Mouse (Mus musculus) neural tube, embryonic 14.5 days (tissue): ENCODE data around the gene Tescl. TPM values are rescaled to one million over a fixed set of nuclear protein-coding genes. Genes with fewer than 3 reads are reported as not detected.

ENCODE experiments used
- ATAC-seq: fragments of 200-750 bp; cut with Nextera tagmentation; 2 replicates; pipeline ENCODE4 v1.8.0; 2017; ENCODE audit warnings: low read depth, mild to moderate bottlenecking, moderate TSS enrichment, moderate library complexity
- H3K27ac ChIP-seq: fragments of 300-500 bp; sonication (generic); 2 replicates; pipeline ENCODE4 v1.5.1; 2014; ENCODE audit warnings: low read depth, mild to moderate bottlenecking, control low read depth, low read length, moderate library complexity, mixed read lengths
- H3K27me3 ChIP-seq: fragments of 300-500 bp; sonication (generic); 2 replicates; pipeline ENCODE4 v1.6.1; 2014; ENCODE audit warnings: low read length; ENCODE audit not compliant: control insufficient read depth, insufficient read depth
- H3K36me3 ChIP-seq: fragments of 300-500 bp; sonication (generic); 2 replicates; pipeline ENCODE4 v1.6.1; 2014; ENCODE audit warnings: low read length, mixed read lengths; ENCODE audit not compliant: control insufficient read depth, insufficient read depth
- H3K4me1 ChIP-seq: fragments of 300-500 bp; sonication (generic); 2 replicates; pipeline ENCODE4 v1.6.1; 2014; ENCODE audit warnings: low read length; ENCODE audit not compliant: control insufficient read depth, insufficient read depth
- H3K4me2 ChIP-seq: fragments of 300-500 bp; sonication (generic); 2 replicates; pipeline ENCODE4 v1.6.1; 2014; ENCODE audit warnings: mild to moderate bottlenecking, low read depth, low read length, control low read depth
- H3K4me3 ChIP-seq: fragments of 300-500 bp; sonication (generic); 2 replicates; pipeline ENCODE4 v1.5.1; 2014; ENCODE audit warnings: low read depth, low read length, control low read depth, mixed read lengths
- H3K9ac ChIP-seq: fragments of 300-500 bp; sonication (generic); replicated peaks from 2 replicates; pipeline ENCODE4 v1.6.1; 2014; ENCODE audit warnings: low read depth, mild to moderate bottlenecking, control low read depth, low read length, mixed read lengths
- H3K9me3 ChIP-seq: fragments of 300-500 bp; sonication (generic); 2 replicates; pipeline ENCODE4 v1.6.1; 2016; ENCODE audit warnings: low read length; ENCODE audit not compliant: control insufficient read depth
- WGBS: fragments of 180-500 bp; shearing (Covaris S2); extraction: QIAGEN DNeasy Blood & Tissue Kit; methylation state at CpG from one replicate; pipeline ENCODE4 v1.1.7; 2014; 5-methylcytosine and 5-hydroxymethylcytosine counted together
- microRNA-seq: library from miRNA; unstranded; fragments of <30 nt; microRNA quantifications from one replicate; pipeline ENCODE4, GENCODE M21; 2016
- polyA plus RNA-seq: library from polyadenylated mRNA; unstranded; fragments of >200 nt; fragmentation: Nextera tagmentation; extraction: Ambion mirVana; gene quantifications from 2 replicates; pipeline ENCODE4 v1.2.1, GENCODE M21; 2014

Gene Tescl
- polyA plus RNA-seq, 1 experiment from 2014 or later = 0.99 TPM

DNA sequence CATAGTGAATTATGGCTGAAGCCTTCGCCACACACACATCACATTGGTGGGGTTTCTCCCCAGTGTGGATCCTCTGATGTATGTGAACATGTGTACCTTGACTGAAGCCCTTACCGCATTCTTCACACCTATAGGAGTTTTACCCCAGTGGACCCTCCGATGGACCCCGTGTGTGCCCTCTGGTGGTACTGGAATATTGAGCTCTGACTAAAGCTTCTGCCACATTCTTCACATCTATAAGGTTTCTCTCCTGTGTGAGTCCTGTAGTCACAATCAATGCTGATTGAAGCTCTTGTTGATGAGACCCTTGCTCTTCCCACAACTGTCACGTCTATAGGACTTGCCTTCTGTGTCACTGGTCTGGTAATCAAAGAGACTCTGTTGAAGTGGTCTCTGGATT is 46.1 kb downstream of the Tescl start:
- H3K27me3 ChIP-seq = no peaks in the 10 kb centered on the region
- peaks cover 33% of the 10 kb centered on the region for H3K36me3 ChIP-seq
- H3K4me1 ChIP-seq = no peaks in the 10 kb centered on the region
- H3K4me3 ChIP-seq = no peak overlapping the region
- WGBS = 89% methylated on average over 5 of the region's 5 CpGs
- H3K9me3 ChIP-seq = no peaks in the 10 kb centered on the region
- ATAC-seq = no peak
- H3K27ac ChIP-seq = no peak overlapping the region
- no peak overlapping the region for H3K9ac ChIP-seq
- H3K4me2 ChIP-seq = no peak overlapping the region

DNA sequence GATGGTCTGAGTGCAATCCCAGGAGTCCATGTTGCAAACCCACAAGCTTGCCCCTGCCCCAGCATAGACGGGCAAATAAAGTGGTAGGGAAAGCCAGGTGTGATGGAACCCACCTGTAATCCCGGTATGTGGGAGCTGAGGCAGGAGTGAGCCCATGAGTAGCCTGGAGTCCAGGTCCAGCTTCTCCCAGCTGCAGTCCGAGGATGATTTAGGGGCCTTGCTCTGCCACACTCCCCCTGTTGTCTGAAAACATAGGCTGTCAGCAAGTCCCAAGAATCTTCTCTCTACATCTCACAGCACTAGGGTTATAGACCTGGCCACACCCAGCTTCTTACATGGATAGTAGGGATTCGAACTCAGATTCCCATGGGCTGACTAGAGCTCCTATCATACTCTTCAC is 46.8 kb downstream of the Tescl start:
- no peak overlapping the region for H3K9ac ChIP-seq
- no peaks in the 10 kb centered on the region for H3K27me3 ChIP-seq
- no peak overlapping the region for H3K4me3 ChIP-seq
- 80% methylated on average over 4 of the region's 4 CpGs for WGBS
- no peak overlapping the region for H3K4me2 ChIP-seq
- peaks cover 26% of the 10 kb centered on the region for H3K36me3 ChIP-seq
- no peaks in the 10 kb centered on the region for H3K4me1 ChIP-seq
- ATAC-seq = no peak
- H3K27ac ChIP-seq = no peak overlapping the region
- no peaks in the 10 kb centered on the region for H3K9me3 ChIP-seq

- Histone ChIP-seq H3K4me2 (no peak overlapping the region), H3K9me3 (no peaks in the 10 kb centered on the region), H3K27ac (no peak overlapping the region), H3K27me3 (no peaks in the 10 kb centered on the region), H3K4me3 (no peak overlapping the region), H3K36me3 (peaks cover 17% of the 10 kb centered on the region), H3K4me1 (no peaks in the 10 kb centered on the region), H3K9ac (no peak overlapping the region)
- 54% methylated on average over 4 of the region's 4 CpGs for WGBS
- no peak for ATAC-seq
Measured at GRCm38 (mm10) chr7:24286090-24286489, 47.6 kb downstream of the Tescl start.

Small RNAs within 50 kb of the gene (microRNA-seq; reads per million reads assigned to microRNA genes)
- not detected for gene Gm27592

Other genes starting within 250 kb of the Tescl start
- gene Zfp112, start 221.6 kb downstream of the Tescl start, polyA plus RNA-seq = 11.2 and 11.7 TPM in 2 replicates
- gene Zfp235, start 199.8 kb downstream of the Tescl start, polyA plus RNA-seq = 27.8 and 32.4 TPM in 2 replicates
- gene Zfp114, start 158.9 kb downstream of the Tescl start, polyA plus RNA-seq = 3.8 and 4.0 TPM in 2 replicates
- gene Zfp111, start 122.5 kb downstream of the Tescl start, polyA plus RNA-seq = 4.5 and 6.7 TPM in 2 replicates
- gene Zfp109, start 96.4 kb downstream of the Tescl start, polyA plus RNA-seq = 3.8 and 4.5 TPM in 2 replicates
- gene Zfp108, start 79.1 kb downstream of the Tescl start, polyA plus RNA-seq = 7.0 and 7.2 TPM in 2 replicates
- 6.4 and 8.9 TPM in 2 replicates for gene Zfp93, start 63.5 kb downstream of the Tescl start, polyA plus RNA-seq
- 37.3 and 39.6 TPM in 2 replicates for gene Zfp61, start 32.7 kb downstream of the Tescl start, polyA plus RNA-seq
- 19.2 and 24.2 TPM in 2 replicates for gene Zfp94, start 17.3 kb downstream of the Tescl start, polyA plus RNA-seq
- not detected in 2 replicates for gene Lypd5, start 15.3 kb upstream of the Tescl start, polyA plus RNA-seq
- gene Kcnn4, start 36.3 kb upstream of the Tescl start, polyA plus RNA-seq = 2.0 and 2.1 TPM in 2 replicates
- 32.9 and 34.9 TPM in 2 replicates for gene Smg9, start 65.7 kb upstream of the Tescl start, polyA plus RNA-seq
- not detected in 2 replicates for gene Irgc1, start 118.4 kb upstream of the Tescl start, polyA plus RNA-seq
- gene Plaur, start 128.5 kb upstream of the Tescl start, polyA plus RNA-seq = 0.81 and 1.6 TPM in 2 replicates
- 15.9 and 22.6 TPM in 2 replicates for gene Cadm4, start 148.1 kb upstream of the Tescl start, polyA plus RNA-seq
- gene Zfp428, start 173.1 kb upstream of the Tescl start, polyA plus RNA-seq = 165 and 211 TPM in 2 replicates
- gene AC161166.1, start 178.5 kb upstream of the Tescl start, polyA plus RNA-seq = 1.6 and 2.2 TPM in 2 replicates
- gene Irgq, start 196.8 kb upstream of the Tescl start, polyA plus RNA-seq = 21.5 and 27.0 TPM in 2 replicates
- gene Pinlyp, start 212.2 kb upstream of the Tescl start, polyA plus RNA-seq = not detected in 2 replicates
- 54.1 and 57.4 TPM in 2 replicates for gene Xrcc1, start 212.4 kb upstream of the Tescl start, polyA plus RNA-seq